Mouse (Mus musculus): ENCODE data around the gene Macrod1. TPM values are rescaled to one million over a fixed set of nuclear protein-coding genes. Genes with fewer than 3 reads are reported as not detected.

Macrod1 gene
- polyA plus RNA-seq, 1 experiment from 2014 or later: 12.3 TPM

DNA sequence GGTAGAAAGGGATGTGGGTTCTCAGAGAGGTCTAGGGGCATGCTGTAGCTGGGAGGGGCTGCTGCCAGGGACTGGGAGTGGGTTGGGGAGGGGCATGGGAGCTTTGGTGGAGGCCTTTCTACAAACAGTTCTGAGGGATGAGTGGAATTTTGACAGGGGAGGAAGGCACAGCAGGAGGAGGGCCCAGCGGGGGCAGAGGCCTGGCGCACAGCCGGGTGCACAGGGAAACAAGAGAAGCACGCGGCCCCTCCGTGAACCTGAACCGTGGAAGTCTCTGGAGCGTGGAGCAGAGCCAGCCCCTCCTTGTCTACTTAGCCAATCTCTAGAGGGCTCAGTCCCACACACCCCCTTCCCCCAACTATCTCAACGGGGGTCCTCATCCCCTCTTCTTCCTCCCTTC, 78.9 kb downstream of the Macrod1 start:
- peak overlapping the region; percentile 34 for H3K4me2 ChIP-seq
- no peak; the same call in 1 of the 2 replicates for ATAC-seq (ENCODE audit: insufficient number of reproducible peaks, insufficient read depth, low FRiP score, low TSS enrichment, low read depth)
- H3K36me3 ChIP-seq: no peaks in the 10 kb centered on the region
- peaks cover 96% of the 10 kb centered on the region for H3K4me1 ChIP-seq (replicated peaks)
- H3K27ac ChIP-seq: peak overlapping the region; percentile 84
- H3K27me3 ChIP-seq: peaks cover 65% of the 10 kb centered on the region
- no peaks in the 10 kb centered on the region for H3K9me3 ChIP-seq
- 6% methylated on average over 9 of the region's 9 CpGs for WGBS
- no peak overlapping the region for H3K4me3 ChIP-seq (replicated peaks)
- H3K9ac ChIP-seq (replicated peaks): no peak overlapping the region; the same call in 1 of the 2 replicates

- WGBS: 5% methylated on average over 9 of the region's 9 CpGs
- H3K9me3 ChIP-seq: no peaks in the 10 kb centered on the region
- no peak overlapping the region for H3K4me3 ChIP-seq (replicated peaks)
- no peak overlapping the region for H3K9ac ChIP-seq (replicated peaks)
- H3K4me2 ChIP-seq: peak overlapping the region; percentile 34
- no peak for ATAC-seq (ENCODE audit: insufficient number of reproducible peaks, insufficient read depth, low FRiP score, low TSS enrichment, low read depth)
- peak overlapping the region; percentile 84 for H3K27ac ChIP-seq
- H3K36me3 ChIP-seq: no peaks in the 10 kb centered on the region
- peaks cover 64% of the 10 kb centered on the region for H3K27me3 ChIP-seq
- H3K4me1 ChIP-seq (replicated peaks): peaks cover 98% of the 10 kb centered on the region
These were observed 79.4 kb downstream of the Macrod1 start for GRCm38 (mm10) chr19:7136016-7136415.

DNA sequence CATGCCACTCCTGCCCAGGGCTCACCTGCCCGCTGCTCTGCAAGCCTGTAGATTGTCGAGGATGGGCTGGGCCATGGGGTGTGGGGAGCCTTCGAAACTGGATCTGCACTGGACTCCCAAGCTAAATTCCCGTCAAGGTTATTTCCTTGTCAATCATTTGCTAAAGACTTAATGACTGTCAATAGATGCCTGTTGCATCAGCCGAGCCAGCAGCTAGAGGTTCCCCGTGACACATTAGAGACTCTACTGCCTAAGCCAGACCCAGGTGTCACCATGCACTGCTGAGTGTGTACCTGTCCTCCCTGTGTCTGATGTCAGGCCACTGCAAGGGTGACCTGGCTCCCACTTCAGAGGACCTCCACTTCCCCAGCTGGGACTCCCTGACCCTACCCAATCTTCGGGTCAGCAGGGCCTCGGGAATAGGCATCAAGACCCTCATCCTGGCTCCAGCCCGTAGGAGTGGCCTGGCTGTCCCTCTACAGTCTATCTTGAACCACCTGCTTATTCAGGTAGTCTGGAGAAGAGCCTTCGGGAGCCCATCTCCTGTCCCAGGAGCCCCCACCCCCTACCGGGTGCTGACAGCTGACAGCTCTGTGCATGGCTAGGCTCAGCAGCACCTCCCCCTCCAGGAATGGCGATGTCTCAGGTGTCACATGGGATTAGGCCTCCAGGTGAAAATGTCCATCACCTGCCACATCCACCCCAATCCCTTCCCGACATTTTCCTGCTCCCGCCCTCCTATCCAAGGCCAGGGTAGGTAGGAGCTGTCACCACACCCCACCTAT, 80.3 kb downstream of the Macrod1 start:
- Histone ChIP-seq H3K4me2 (peak overlapping the region; percentile 34; the same call in 1 of the 2 replicates), H3K36me3 (no peaks in the 10 kb centered on the region), H3K27me3 (peaks cover 65% of the 10 kb centered on the region), H3K9me3 (no peaks in the 10 kb centered on the region), H3K4me1 (replicated peaks) (peaks cover 97% of the 10 kb centered on the region), H3K27ac (peak overlapping the region; percentile 84), H3K9ac (replicated peaks) (no peak overlapping the region), H3K4me3 (replicated peaks) (no peak overlapping the region)
- WGBS: 26% methylated on average over 14 of the region's 14 CpGs
- ATAC-seq (ENCODE audit: insufficient number of reproducible peaks, insufficient read depth, low FRiP score, low TSS enrichment, low read depth): no peak

- peaks cover 97% of the 10 kb centered on the region for H3K4me1 ChIP-seq (replicated peaks)
- H3K27me3 ChIP-seq: peaks cover 60% of the 10 kb centered on the region
- peak overlapping the region; percentile 47 for H3K4me2 ChIP-seq
- no peaks in the 10 kb centered on the region for H3K36me3 ChIP-seq
- no peak for ATAC-seq (ENCODE audit: insufficient number of reproducible peaks, insufficient read depth, low FRiP score, low TSS enrichment, low read depth)
- WGBS: 10% methylated on average over 14 of the region's 14 CpGs
- H3K4me3 ChIP-seq (replicated peaks): 0 out of 2 replicates have a peak overlapping the region, but pooled peaks have one; percentile 11
- no peaks in the 10 kb centered on the region for H3K9me3 ChIP-seq
- no peak overlapping the region; the same call in 1 of the 2 replicates for H3K9ac ChIP-seq (replicated peaks)
- peak overlapping the region; percentile 79 for H3K27ac ChIP-seq
These were observed 81.7 kb downstream of the Macrod1 start for GRCm38 (mm10) chr19:7138327-7138726.

- H3K4me1 ChIP-seq (replicated peaks): peaks cover 96% of the 10 kb centered on the region
- H3K4me3 ChIP-seq (replicated peaks): no peak overlapping the region
- no peak for ATAC-seq (ENCODE audit: insufficient number of reproducible peaks, insufficient read depth, low FRiP score, low TSS enrichment, low read depth)
- WGBS: 48% methylated on average over 4 of the region's 4 CpGs
- H3K9me3 ChIP-seq: no peaks in the 10 kb centered on the region
- H3K27me3 ChIP-seq: peaks cover 63% of the 10 kb centered on the region
- no peak overlapping the region for H3K9ac ChIP-seq (replicated peaks)
- peak overlapping the region; percentile 47 for H3K4me2 ChIP-seq
- peak overlapping the region; percentile 79 for H3K27ac ChIP-seq
- H3K36me3 ChIP-seq: no peaks in the 10 kb centered on the region
These were observed 82.7 kb downstream of the Macrod1 start for GRCm38 (mm10) chr19:7139321-7139720.

DNA sequence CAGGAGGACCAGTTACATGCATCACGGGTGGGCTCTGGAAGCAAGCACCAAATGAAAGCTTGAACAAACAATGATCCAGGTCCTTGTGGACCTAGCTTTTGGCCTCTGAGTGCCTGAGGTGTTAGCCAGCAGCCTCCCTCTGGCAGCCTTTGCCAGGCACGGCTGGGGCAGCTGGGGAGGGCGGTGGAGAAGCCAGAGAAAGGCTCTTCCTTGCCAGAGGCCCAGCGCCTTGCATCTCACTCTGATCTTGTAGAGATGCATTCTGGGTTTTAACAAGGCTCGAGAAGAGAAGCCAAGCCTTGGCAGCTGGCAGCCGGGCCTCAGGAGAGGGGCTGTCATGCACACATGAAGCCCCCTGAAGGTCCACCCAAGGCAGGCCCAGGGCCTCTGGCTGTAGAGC, 83.8 kb downstream of the Macrod1 start:
- Histone ChIP-seq H3K9ac (replicated peaks) (no peak overlapping the region), H3K4me3 (replicated peaks) (no peak overlapping the region), H3K36me3 (no peaks in the 10 kb centered on the region), H3K4me2 (no peak overlapping the region), H3K4me1 (replicated peaks) (peaks cover 86% of the 10 kb centered on the region), H3K9me3 (no peaks in the 10 kb centered on the region), H3K27me3 (peaks cover 74% of the 10 kb centered on the region), H3K27ac (0 out of 2 replicates have a peak overlapping the region, but pooled peaks have one; percentile 23)
- no peak for ATAC-seq (ENCODE audit: insufficient number of reproducible peaks, insufficient read depth, low FRiP score, low TSS enrichment, low read depth)
- 71% methylated on average over 6 of the region's 6 CpGs for WGBS

GRCm38 (mm10) chr19:7140856-7141421, 84.3 kb downstream of the Macrod1 start:
- H3K27me3 ChIP-seq: peaks cover 79% of the 10 kb centered on the region
- ATAC-seq (ENCODE audit: insufficient number of reproducible peaks, insufficient read depth, low FRiP score, low TSS enrichment, low read depth): no peak
- H3K27ac ChIP-seq: no peak overlapping the region
- WGBS: 64% methylated on average over 12 of the region's 12 CpGs
- no peaks in the 10 kb centered on the region for H3K36me3 ChIP-seq
- 0 out of 2 replicates have a peak overlapping the region, but pooled peaks have one; percentile 37 for H3K9ac ChIP-seq (replicated peaks)
- peaks cover 80% of the 10 kb centered on the region for H3K4me1 ChIP-seq (replicated peaks)
- H3K9me3 ChIP-seq: no peaks in the 10 kb centered on the region
- no peak overlapping the region for H3K4me3 ChIP-seq (replicated peaks)
- no peak overlapping the region for H3K4me2 ChIP-seq

DNA sequence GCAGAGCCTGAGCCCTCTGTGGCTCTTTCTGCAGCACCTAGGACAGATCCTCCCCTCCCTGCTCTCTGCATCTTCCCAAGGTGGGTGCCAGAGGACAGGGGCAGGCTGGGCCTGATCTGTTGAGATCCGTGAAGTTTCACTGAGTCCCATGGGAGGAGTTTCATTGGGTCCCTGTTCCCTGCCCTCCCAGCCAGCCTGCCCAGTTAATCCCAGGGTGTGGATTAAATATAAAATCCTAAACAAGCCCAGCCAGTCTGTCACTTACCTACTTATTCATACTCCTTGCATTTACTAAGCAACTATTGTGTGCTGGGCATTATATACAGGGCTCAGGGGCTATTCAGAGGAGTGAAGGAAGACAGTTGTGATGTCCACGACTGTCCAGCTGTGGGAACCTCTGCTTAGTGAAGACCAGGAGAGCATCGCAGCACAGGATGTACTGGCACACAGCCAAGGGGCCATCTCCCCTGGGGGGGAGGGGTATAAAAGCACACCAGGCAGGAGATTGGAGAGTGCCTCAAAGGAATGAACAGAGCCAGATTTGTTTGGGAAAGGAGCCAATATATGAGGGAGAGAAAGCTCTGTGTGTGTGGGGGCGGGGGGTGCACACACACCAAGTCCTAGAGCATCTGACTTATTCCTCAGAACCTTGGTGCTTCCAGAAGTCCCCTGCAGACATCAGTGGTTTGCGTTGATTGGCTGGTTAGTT, 85.8 kb downstream of the Macrod1 start:
- Histone ChIP-seq H3K27ac (0 out of 2 replicates have a peak overlapping the region, but pooled peaks have one; percentile 17), H3K9ac (replicated peaks) (no peak overlapping the region), H3K4me3 (replicated peaks) (no peak overlapping the region), H3K36me3 (no peaks in the 10 kb centered on the region), H3K27me3 (peaks cover 84% of the 10 kb centered on the region), H3K4me1 (replicated peaks) (peaks cover 67% of the 10 kb centered on the region), H3K9me3 (no peaks in the 10 kb centered on the region), H3K4me2 (no peak overlapping the region)
- no peak for ATAC-seq (ENCODE audit: insufficient number of reproducible peaks, insufficient read depth, low FRiP score, low TSS enrichment, low read depth)
- WGBS: 58% methylated on average over 5 of the region's 5 CpGs

DNA sequence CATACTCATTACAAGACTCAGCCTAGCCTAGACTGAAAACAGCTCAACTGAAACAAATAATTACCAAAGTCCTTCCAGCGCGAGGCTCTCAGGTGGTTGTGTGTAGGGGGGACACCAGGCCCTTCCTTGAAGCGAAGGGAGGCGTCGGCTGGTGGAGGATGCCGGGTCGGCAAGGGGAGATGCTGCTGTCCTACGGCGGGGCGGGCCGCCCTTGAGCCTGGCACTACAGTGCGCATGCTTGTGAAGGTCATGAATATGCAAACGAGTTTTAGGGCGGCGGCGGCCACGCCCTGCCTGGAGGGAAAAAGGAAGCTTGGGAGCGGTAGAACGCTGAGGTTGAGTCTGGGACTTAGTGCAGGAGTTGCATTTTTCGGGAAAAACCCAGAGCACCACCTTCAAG, 87.2 kb downstream of the Macrod1 start:
- Histone ChIP-seq H3K4me3 (replicated peaks) (peak overlapping the region; percentile 39), H3K9me3 (no peaks in the 10 kb centered on the region), H3K27ac (no peak overlapping the region), H3K9ac (replicated peaks) (peak overlapping the region; percentile 47), H3K27me3 (peaks cover 87% of the 10 kb centered on the region), H3K4me2 (peak overlapping the region; percentile 69), H3K36me3 (no peaks in the 10 kb centered on the region), H3K4me1 (replicated peaks) (peaks cover 67% of the 10 kb centered on the region)
- peak; percentile 14; the same call in 1 of the 2 replicates for ATAC-seq (ENCODE audit: insufficient number of reproducible peaks, insufficient read depth, low FRiP score, low TSS enrichment, low read depth)
- under 1% methylated on average over 20 of the region's 20 CpGs for WGBS

- Histone ChIP-seq H3K27ac (no peak overlapping the region), H3K9ac (replicated peaks) (no peak overlapping the region), H3K27me3 (peaks cover 88% of the 10 kb centered on the region), H3K9me3 (no peaks in the 10 kb centered on the region), H3K4me2 (peak overlapping the region; percentile 69; the same call in 1 of the 2 replicates), H3K4me3 (replicated peaks) (no peak overlapping the region), H3K36me3 (no peaks in the 10 kb centered on the region), H3K4me1 (replicated peaks) (peaks cover 67% of the 10 kb centered on the region)
- WGBS: 77% methylated on average over 3 of the region's 3 CpGs
- no peak for ATAC-seq (ENCODE audit: insufficient number of reproducible peaks, insufficient read depth, low FRiP score, low TSS enrichment, low read depth)
These were observed 87.8 kb downstream of the Macrod1 start for GRCm38 (mm10) chr19:7144458-7144857.

DNA sequence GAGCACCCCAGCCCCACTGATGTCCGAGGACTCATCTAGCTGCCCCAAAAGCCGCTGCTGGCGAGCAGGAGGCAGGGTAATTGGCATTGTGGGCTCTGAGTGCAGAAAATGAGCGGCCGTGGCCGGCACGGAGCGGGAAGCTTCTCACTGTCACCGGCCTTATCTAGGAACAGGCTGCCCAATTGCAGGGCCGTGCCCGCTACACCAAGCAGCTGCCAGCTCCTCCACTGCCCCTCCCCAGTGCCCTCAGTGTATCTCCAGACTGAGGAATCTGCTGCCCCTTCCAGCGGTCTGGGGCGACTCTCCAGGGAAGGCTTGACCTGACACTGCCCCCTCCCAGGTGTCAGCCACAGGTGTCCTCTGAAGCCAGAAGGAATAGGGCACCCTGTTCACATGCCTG, 89.8 kb downstream of the Macrod1 start:
- Histone ChIP-seq H3K4me2 (no peak overlapping the region), H3K27me3 (peaks cover 83% of the 10 kb centered on the region)

More for the DNA sequence above, 89.8 kb downstream of the Macrod1 start:
- H3K9ac ChIP-seq (replicated peaks): no peak overlapping the region
- no peak overlapping the region for H3K4me3 ChIP-seq (replicated peaks)
- WGBS: 75% methylated on average over 13 of the region's 13 CpGs
- no peaks in the 10 kb centered on the region for H3K9me3 ChIP-seq
- peaks cover 67% of the 10 kb centered on the region for H3K4me1 ChIP-seq (replicated peaks)
- H3K36me3 ChIP-seq: no peaks in the 10 kb centered on the region
- ATAC-seq (ENCODE audit: insufficient number of reproducible peaks, insufficient read depth, low FRiP score, low TSS enrichment, low read depth): no peak
- H3K27ac ChIP-seq: no peak overlapping the region

Measured in limb, embryonic 12.5 days (tissue).